Mouse (Mus musculus): ENCODE data around the gene Ceacam16. TPM values are rescaled to one million over a fixed set of nuclear protein-coding genes. Genes with fewer than 3 reads are reported as not detected.

Ceacam16 gene
- polyA plus RNA-seq, 1 experiment from 2014 or later, result 0.32 TPM

GRCm38 (mm10) chr7:19853526-19853925 lies 7.6 kb downstream of the Ceacam16 start:
- Histone ChIP-seq H3K4me1 (replicated peaks; ENCODE audit: control insufficient read depth, insufficient read depth, low read length) (no peaks in the 10 kb centered on the region), H3K27me3 (ENCODE audit: control insufficient read depth, insufficient read depth, low read length) (no peaks in the 10 kb centered on the region), H3K9me3 (ENCODE audit: control insufficient read depth, low read length) (no peaks in the 10 kb centered on the region; the same call in 1 of the 2 replicates), H3K36me3 (ENCODE audit: control insufficient read depth, insufficient read depth, low read length) (no peaks in the 10 kb centered on the region), H3K4me3 (ENCODE audit: low read depth, low read length) (no peak overlapping the region), H3K27ac (ENCODE audit: low read depth, low read length) (no peak overlapping the region), H3K4me2 (ENCODE audit: low read depth, low read length, severe bottlenecking) (no peak overlapping the region), H3K9ac (ENCODE audit: low read length) (no peak overlapping the region)
- 93% methylated on average over 20 of the region's 20 CpGs for whole genome bisulfite sequencing
- DNase-seq (ENCODE audit: low spot score) (no peak), ATAC-seq (replicated peaks; ENCODE audit: low FRiP score) (no peak)

- DNase-seq (ENCODE audit: low spot score), result peak; percentile 76
- H3K9me3 ChIP-seq (ENCODE audit: control insufficient read depth, low read length), result no peaks in the 10 kb centered on the region; the same call in 1 of the 2 replicates
- peak; percentile 73 for ATAC-seq (replicated peaks; ENCODE audit: low FRiP score)
- H3K4me1 ChIP-seq (replicated peaks; ENCODE audit: control insufficient read depth, insufficient read depth, low read length), result no peaks in the 10 kb centered on the region
- H3K27me3 ChIP-seq (ENCODE audit: control insufficient read depth, insufficient read depth, low read length), result no peaks in the 10 kb centered on the region
- H3K4me2 ChIP-seq (ENCODE audit: low read depth, low read length, severe bottlenecking), result peak within 1 kb of the TSS; percentile 44
- H3K27ac ChIP-seq (ENCODE audit: low read depth, low read length), result no peak within 1 kb of the TSS
- no peaks in the 10 kb centered on the region for H3K36me3 ChIP-seq (ENCODE audit: control insufficient read depth, insufficient read depth, low read length)
- 3% methylated on average over 33 of the region's 33 CpGs for WGBS
- peak within 1 kb of the TSS; percentile 43; the same call in 1 of the 2 replicates for H3K9ac ChIP-seq (ENCODE audit: low read length)
- peak within 1 kb of the TSS; percentile 10; the same call in 1 of the 2 replicates for H3K4me3 ChIP-seq (ENCODE audit: low read depth, low read length)
These were observed 9.1 kb downstream of the Ceacam16 start, which contains the start of gene Gm19345 for GRCm38 (mm10) chr7:19851858-19852570. Gm19345 (plus strand) TSS chr7:19852003.

- no peak overlapping the region for H3K4me3 ChIP-seq (ENCODE audit: low read depth, low read length)
- ATAC-seq (replicated peaks; ENCODE audit: low FRiP score), result no peak
- 69% methylated on average over 15 of the region's 15 CpGs for WGBS
- no peaks in the 10 kb centered on the region for H3K36me3 ChIP-seq (ENCODE audit: control insufficient read depth, insufficient read depth, low read length)
- DNase-seq (ENCODE audit: low spot score), result peak; percentile 48
- H3K4me1 ChIP-seq (replicated peaks; ENCODE audit: control insufficient read depth, insufficient read depth, low read length), result 0 out of 2 replicates have a peak, but pooled peaks cover 2% of the 10 kb centered on the region
- no peak overlapping the region for H3K27ac ChIP-seq (ENCODE audit: low read depth, low read length)
- H3K9ac ChIP-seq (ENCODE audit: low read length), result no peak overlapping the region
- H3K9me3 ChIP-seq (ENCODE audit: control insufficient read depth, low read length), result no peaks in the 10 kb centered on the region
- no peak overlapping the region for H3K4me2 ChIP-seq (ENCODE audit: low read depth, low read length, severe bottlenecking)
- H3K27me3 ChIP-seq (ENCODE audit: control insufficient read depth, insufficient read depth, low read length), result 0 out of 2 replicates have a peak, but pooled peaks cover 2% of the 10 kb centered on the region
These were observed 16.5 kb downstream of the Ceacam16 start for GRCm38 (mm10) chr7:19844521-19845171.

- no peaks in the 10 kb centered on the region for H3K36me3 ChIP-seq (ENCODE audit: control insufficient read depth, insufficient read depth, low read length)
- peak; percentile 61 for ATAC-seq (replicated peaks; ENCODE audit: low FRiP score)
- DNase-seq (ENCODE audit: low spot score), result peak; percentile 86
- 0 out of 2 replicates have a peak, but pooled peaks cover 2% of the 10 kb centered on the region for H3K27me3 ChIP-seq (ENCODE audit: control insufficient read depth, insufficient read depth, low read length)
- no peaks in the 10 kb centered on the region for H3K9me3 ChIP-seq (ENCODE audit: control insufficient read depth, low read length)
- 0 out of 2 replicates have a peak, but pooled peaks cover 2% of the 10 kb centered on the region for H3K4me1 ChIP-seq (replicated peaks; ENCODE audit: control insufficient read depth, insufficient read depth, low read length)
- H3K4me2 ChIP-seq (ENCODE audit: low read depth, low read length, severe bottlenecking), result no peak overlapping the region
- no peak overlapping the region for H3K9ac ChIP-seq (ENCODE audit: low read length)
- H3K4me3 ChIP-seq (ENCODE audit: low read depth, low read length), result no peak overlapping the region
- no peak overlapping the region for H3K27ac ChIP-seq (ENCODE audit: low read depth, low read length)
- 5% methylated on average over 11 of the region's 11 CpGs for WGBS
These were observed 17.5 kb downstream of the Ceacam16 start for GRCm38 (mm10) chr7:19843561-19843960.

GRCm38 (mm10) chr7:19842885-19843504 lies 18.1 kb downstream of the Ceacam16 start:
- no peak for ATAC-seq (replicated peaks; ENCODE audit: low FRiP score)
- H3K4me1 ChIP-seq (replicated peaks; ENCODE audit: control insufficient read depth, insufficient read depth, low read length), result 0 out of 2 replicates have a peak, but pooled peaks cover 2% of the 10 kb centered on the region
- 0 out of 2 replicates have a peak, but pooled peaks cover 2% of the 10 kb centered on the region for H3K27me3 ChIP-seq (ENCODE audit: control insufficient read depth, insufficient read depth, low read length)
- H3K4me3 ChIP-seq (ENCODE audit: low read depth, low read length), result no peak overlapping the region
- no peaks in the 10 kb centered on the region for H3K9me3 ChIP-seq (ENCODE audit: control insufficient read depth, low read length)
- DNase-seq (ENCODE audit: low spot score), result peak; percentile 50
- no peaks in the 10 kb centered on the region for H3K36me3 ChIP-seq (ENCODE audit: control insufficient read depth, insufficient read depth, low read length)
- H3K27ac ChIP-seq (ENCODE audit: low read depth, low read length), result no peak overlapping the region
- no peak overlapping the region for H3K4me2 ChIP-seq (ENCODE audit: low read depth, low read length, severe bottlenecking)
- no peak overlapping the region for H3K9ac ChIP-seq (ENCODE audit: low read length)
- WGBS, result 29% methylated on average over 19 of the region's 19 CpGs

- 0 out of 2 replicates have a peak, but pooled peaks cover 2% of the 10 kb centered on the region for H3K4me1 ChIP-seq (replicated peaks; ENCODE audit: control insufficient read depth, insufficient read depth, low read length)
- no peaks in the 10 kb centered on the region for H3K36me3 ChIP-seq (ENCODE audit: control insufficient read depth, insufficient read depth, low read length)
- 83% methylated on average over 21 of the region's 21 CpGs for WGBS
- no peaks in the 10 kb centered on the region for H3K9me3 ChIP-seq (ENCODE audit: control insufficient read depth, low read length)
- DNase-seq (ENCODE audit: low spot score), result peak; percentile 46
- H3K4me3 ChIP-seq (ENCODE audit: low read depth, low read length), result no peak overlapping the region
- ATAC-seq (replicated peaks; ENCODE audit: low FRiP score), result no peak
- 0 out of 2 replicates have a peak, but pooled peaks cover 2% of the 10 kb centered on the region for H3K27me3 ChIP-seq (ENCODE audit: control insufficient read depth, insufficient read depth, low read length)
- H3K27ac ChIP-seq (ENCODE audit: low read depth, low read length), result no peak overlapping the region
- no peak overlapping the region for H3K4me2 ChIP-seq (ENCODE audit: low read depth, low read length, severe bottlenecking)
- no peak overlapping the region for H3K9ac ChIP-seq (ENCODE audit: low read length)
These were observed 19.2 kb downstream of the Ceacam16 start for GRCm38 (mm10) chr7:19841686-19842413.

GRCm38 (mm10) chr7:19840936-19841335 lies 20.2 kb downstream of the Ceacam16 start:
- H3K27ac ChIP-seq (ENCODE audit: low read depth, low read length), result no peak overlapping the region
- no peak overlapping the region for H3K4me2 ChIP-seq (ENCODE audit: low read depth, low read length, severe bottlenecking)
- no peaks in the 10 kb centered on the region for H3K9me3 ChIP-seq (ENCODE audit: control insufficient read depth, low read length)
- H3K4me1 ChIP-seq (replicated peaks; ENCODE audit: control insufficient read depth, insufficient read depth, low read length), result 0 out of 2 replicates have a peak, but pooled peaks cover 2% of the 10 kb centered on the region
- no peak overlapping the region for H3K9ac ChIP-seq (ENCODE audit: low read length)
- ATAC-seq (replicated peaks; ENCODE audit: low FRiP score) (no peak), DNase-seq (ENCODE audit: low spot score) (no peak)
- H3K36me3 ChIP-seq (ENCODE audit: control insufficient read depth, insufficient read depth, low read length), result no peaks in the 10 kb centered on the region
- no peak overlapping the region for H3K4me3 ChIP-seq (ENCODE audit: low read depth, low read length)
- 0 out of 2 replicates have a peak, but pooled peaks cover 2% of the 10 kb centered on the region for H3K27me3 ChIP-seq (ENCODE audit: control insufficient read depth, insufficient read depth, low read length)
- WGBS, result 82% methylated on average over 3 of the region's 3 CpGs

GRCm38 (mm10) chr7:19840371-19840770 lies 20.7 kb downstream of the Ceacam16 start:
- Histone ChIP-seq H3K4me2 (ENCODE audit: low read depth, low read length, severe bottlenecking) (no peak overlapping the region), H3K27me3 (ENCODE audit: control insufficient read depth, insufficient read depth, low read length) (0 out of 2 replicates have a peak, but pooled peaks cover 2% of the 10 kb centered on the region), H3K4me1 (replicated peaks; ENCODE audit: control insufficient read depth, insufficient read depth, low read length) (0 out of 2 replicates have a peak, but pooled peaks cover 2% of the 10 kb centered on the region), H3K9ac (ENCODE audit: low read length) (no peak overlapping the region), H3K9me3 (ENCODE audit: control insufficient read depth, low read length) (no peaks in the 10 kb centered on the region), H3K36me3 (ENCODE audit: control insufficient read depth, insufficient read depth, low read length) (no peaks in the 10 kb centered on the region), H3K27ac (ENCODE audit: low read depth, low read length) (no peak overlapping the region), H3K4me3 (ENCODE audit: low read depth, low read length) (no peak overlapping the region)
- no peak for ATAC-seq (replicated peaks; ENCODE audit: low FRiP score)
- no peak for DNase-seq (ENCODE audit: low spot score)
- 77% methylated on average over 4 of the region's 4 CpGs for WGBS

All from forebrain, embryonic 11.5 days (tissue).